Mouse (Mus musculus) kidney, embryonic 15.5 days (tissue): ENCODE data around the gene Pik3cb. TPM values are rescaled to one million over a fixed set of nuclear protein-coding genes. Genes with fewer than 3 reads are reported as not detected.

ENCODE experiments used
- ATAC-seq: fragments of 200-750 bp; cut with Nextera tagmentation; replicated peaks from 2 replicates; pipeline ENCODE4 v1.8.0; 2017; ENCODE audit warnings: moderate TSS enrichment; ENCODE audit not compliant: low FRiP score
- H3K27ac ChIP-seq: fragments of 300-500 bp; sonication (generic); 2 replicates; pipeline ENCODE4 v1.5.1; 2015; ENCODE audit warnings: mild to moderate bottlenecking, inconsistent platforms
- H3K27me3 ChIP-seq: fragments of 300-500 bp; sonication (generic); 2 replicates; pipeline ENCODE4 v1.6.1; 2015; ENCODE audit warnings: inconsistent platforms
- H3K36me3 ChIP-seq: fragments of 300-500 bp; sonication (generic); 2 replicates; pipeline ENCODE4 v1.6.1; 2015; ENCODE audit warnings: inconsistent platforms
- H3K4me1 ChIP-seq: fragments of 300-500 bp; sonication (generic); 2 replicates; pipeline ENCODE4 v1.6.1; 2015; ENCODE audit warnings: inconsistent platforms
- H3K4me2 ChIP-seq: fragments of 300-500 bp; sonication (generic); 2 replicates; pipeline ENCODE4 v1.6.1; 2015; ENCODE audit warnings: moderate library complexity, mild to moderate bottlenecking, inconsistent platforms
- H3K4me3 ChIP-seq: fragments of 300-500 bp; sonication (generic); replicated peaks from 2 replicates; pipeline ENCODE4 v1.5.1; 2015; ENCODE audit warnings: mild to moderate bottlenecking, inconsistent platforms
- H3K9ac ChIP-seq: fragments of 300-500 bp; sonication (generic); 2 replicates; pipeline ENCODE4 v1.6.1; 2015; ENCODE audit warnings: mild to moderate bottlenecking, inconsistent platforms
- H3K9me3 ChIP-seq: fragments of 300-500 bp; sonication (generic); replicated peaks from 2 replicates; pipeline ENCODE4 v1.6.1; 2016; ENCODE audit warnings: inconsistent platforms
- WGBS: fragments of 180-500 bp; shearing (Covaris S2); methylation state at CpG from one replicate; pipeline ENCODE4 v1.1.7; 2015; ENCODE audit warnings: mixed read lengths; 5-methylcytosine and 5-hydroxymethylcytosine counted together
- polyA plus RNA-seq: library from polyadenylated mRNA; unstranded; fragments of >200 nt; fragmentation: Nextera tagmentation; extraction: Ambion mirVana; gene quantifications from 2 replicates; pipeline ENCODE4 v1.2.1, GENCODE M21; 2015

Gene Pik3cb
- polyA plus RNA-seq: 1.3 and 1.4 TPM in 2 replicates

- no peaks in the 10 kb centered on the region for H3K9me3 ChIP-seq
- H3K9ac ChIP-seq: peak within 1 kb of the TSS; percentile 69
- under 1% methylated on average over 77 of the region's 77 CpGs for WGBS
- H3K27me3 ChIP-seq: peaks cover 27% of the 10 kb centered on the region
- H3K4me2 ChIP-seq: peak within 1 kb of the TSS; percentile 72
- peaks cover 7% of the 10 kb centered on the region for H3K4me1 ChIP-seq
- H3K27ac ChIP-seq: peak within 1 kb of the TSS; percentile 65
- peak within 1 kb of the TSS; percentile 83 for H3K4me3 ChIP-seq
- ATAC-seq: peak; percentile 97
- no peaks in the 10 kb centered on the region for H3K36me3 ChIP-seq
Measured at GRCm38 (mm10) chr9:99140063-99140882, at the start of gene Pik3cb. Pik3cb (minus strand) TSS chr9:99140621.

GRCm38 (mm10) chr9:99183043-99183670 lies 42.7 kb upstream of the Pik3cb start:
- 66% methylated on average over 8 of the region's 8 CpGs for WGBS
- Histone ChIP-seq H3K9ac (no peak overlapping the region), H3K36me3 (no peaks in the 10 kb centered on the region), H3K9me3 (no peaks in the 10 kb centered on the region), H3K27ac (no peak overlapping the region), H3K27me3 (no peaks in the 10 kb centered on the region), H3K4me3 (no peak overlapping the region), H3K4me2 (no peak overlapping the region), H3K4me1 (no peaks in the 10 kb centered on the region)
- no peak for ATAC-seq

- H3K9ac ChIP-seq: no peak overlapping the region
- H3K27ac ChIP-seq: no peak overlapping the region
- H3K4me2 ChIP-seq: no peak overlapping the region
- H3K4me1 ChIP-seq: no peaks in the 10 kb centered on the region
- H3K36me3 ChIP-seq: no peaks in the 10 kb centered on the region
- H3K4me3 ChIP-seq: no peak overlapping the region
- H3K27me3 ChIP-seq: no peaks in the 10 kb centered on the region
- H3K9me3 ChIP-seq: no peaks in the 10 kb centered on the region
- no peak for ATAC-seq
- WGBS: 83% methylated on average over 7 of the region's 7 CpGs
Measured at GRCm38 (mm10) chr9:99182121-99182520, 41.7 kb upstream of the Pik3cb start.

GRCm38 (mm10) chr9:99180272-99180671 lies 39.9 kb upstream of the Pik3cb start:
- Histone ChIP-seq H3K27me3 (no peaks in the 10 kb centered on the region), H3K4me1 (no peaks in the 10 kb centered on the region), H3K9ac (no peak overlapping the region), H3K27ac (no peak overlapping the region), H3K36me3 (no peaks in the 10 kb centered on the region), H3K4me3 (no peak overlapping the region), H3K4me2 (no peak overlapping the region), H3K9me3 (no peaks in the 10 kb centered on the region)
- no peak for ATAC-seq
- 71% methylated on average over 8 of the region's 8 CpGs for WGBS

GRCm38 (mm10) chr9:99178736-99179135 lies 38.3 kb upstream of the Pik3cb start:
- Histone ChIP-seq H3K9ac (no peak overlapping the region), H3K36me3 (no peaks in the 10 kb centered on the region), H3K9me3 (no peaks in the 10 kb centered on the region), H3K4me2 (no peak overlapping the region), H3K4me3 (no peak overlapping the region), H3K4me1 (no peaks in the 10 kb centered on the region), H3K27me3 (no peaks in the 10 kb centered on the region), H3K27ac (no peak overlapping the region)
- WGBS: 81% methylated on average over 3 of the region's 3 CpGs
- ATAC-seq: no peak

- WGBS: 88% methylated on average over 6 of the region's 6 CpGs
Measured at GRCm38 (mm10) chr9:99175774-99176173, 35.4 kb upstream of the Pik3cb start.

GRCm38 (mm10) chr9:99172811-99173210 lies 32.4 kb upstream of the Pik3cb start:
- 80% methylated on average over 2 of the region's 2 CpGs for WGBS
- ATAC-seq: no peak
- H3K4me1 ChIP-seq: 0 out of 2 replicates have a peak, but pooled peaks cover 3% of the 10 kb centered on the region

More at GRCm38 (mm10) chr9:99175774-99176173, 35.4 kb upstream of the Pik3cb start:
- Histone ChIP-seq H3K27me3 (no peaks in the 10 kb centered on the region), H3K4me3 (no peak overlapping the region), H3K9me3 (no peaks in the 10 kb centered on the region), H3K36me3 (no peaks in the 10 kb centered on the region), H3K9ac (no peak overlapping the region), H3K4me2 (no peak overlapping the region), H3K27ac (no peak overlapping the region), H3K4me1 (0 out of 2 replicates have a peak, but pooled peaks cover 3% of the 10 kb centered on the region)
- ATAC-seq: no peak

GRCm38 (mm10) chr9:99171186-99171585 lies 30.8 kb upstream of the Pik3cb start:
- ATAC-seq: no peak
- Histone ChIP-seq H3K4me3 (no peak overlapping the region), H3K36me3 (no peaks in the 10 kb centered on the region), H3K4me1 (0 out of 2 replicates have a peak, but pooled peaks cover 3% of the 10 kb centered on the region), H3K9ac (no peak overlapping the region), H3K4me2 (no peak overlapping the region), H3K27ac (no peak overlapping the region), H3K9me3 (no peaks in the 10 kb centered on the region), H3K27me3 (no peaks in the 10 kb centered on the region)
- WGBS: 29% methylated on average over 10 of the region's 10 CpGs

More at GRCm38 (mm10) chr9:99172811-99173210, 32.4 kb upstream of the Pik3cb start:
- H3K9me3 ChIP-seq: no peaks in the 10 kb centered on the region
- no peak overlapping the region for H3K4me2 ChIP-seq
- H3K4me3 ChIP-seq: no peak overlapping the region
- no peak overlapping the region for H3K27ac ChIP-seq
- H3K36me3 ChIP-seq: no peaks in the 10 kb centered on the region
- H3K9ac ChIP-seq: no peak overlapping the region
- no peaks in the 10 kb centered on the region for H3K27me3 ChIP-seq

- no peak for ATAC-seq
- Histone ChIP-seq H3K4me2 (no peak overlapping the region), H3K9me3 (no peaks in the 10 kb centered on the region), H3K4me1 (0 out of 2 replicates have a peak, but pooled peaks cover 3% of the 10 kb centered on the region), H3K27me3 (no peaks in the 10 kb centered on the region), H3K4me3 (no peak overlapping the region), H3K36me3 (no peaks in the 10 kb centered on the region), H3K27ac (no peak overlapping the region), H3K9ac (no peak overlapping the region)
- WGBS: 61% methylated on average over 4 of the region's 4 CpGs
Measured at GRCm38 (mm10) chr9:99169029-99169428, 28.6 kb upstream of the Pik3cb start.

GRCm38 (mm10) chr9:99166946-99167345 lies 26.5 kb upstream of the Pik3cb start:
- Histone ChIP-seq H3K27ac (no peak overlapping the region), H3K4me3 (no peak overlapping the region), H3K27me3 (no peaks in the 10 kb centered on the region), H3K9ac (no peak overlapping the region), H3K4me2 (no peak overlapping the region), H3K4me1 (0 out of 2 replicates have a peak, but pooled peaks cover 3% of the 10 kb centered on the region), H3K36me3 (no peaks in the 10 kb centered on the region), H3K9me3 (no peaks in the 10 kb centered on the region)
- WGBS: 87% methylated on average over 5 of the region's 5 CpGs
- no peak for ATAC-seq

GRCm38 (mm10) chr9:99165956-99166355 lies 25.5 kb upstream of the Pik3cb start:
- no peaks in the 10 kb centered on the region for H3K9me3 ChIP-seq
- no peaks in the 10 kb centered on the region for H3K36me3 ChIP-seq
- H3K9ac ChIP-seq: no peak overlapping the region
- no peak for ATAC-seq
- no peak overlapping the region for H3K27ac ChIP-seq
- no peak overlapping the region for H3K4me3 ChIP-seq
- H3K27me3 ChIP-seq: no peaks in the 10 kb centered on the region
- no peaks in the 10 kb centered on the region for H3K4me1 ChIP-seq
- no peak overlapping the region for H3K4me2 ChIP-seq
- WGBS: 77% methylated on average over 6 of the region's 6 CpGs

GRCm38 (mm10) chr9:99164664-99165226 lies 24.3 kb upstream of the Pik3cb start:
- Histone ChIP-seq H3K4me2 (no peak overlapping the region), H3K4me3 (no peak overlapping the region), H3K9ac (no peak overlapping the region), H3K4me1 (no peaks in the 10 kb centered on the region), H3K9me3 (no peaks in the 10 kb centered on the region), H3K36me3 (no peaks in the 10 kb centered on the region), H3K27me3 (no peaks in the 10 kb centered on the region), H3K27ac (no peak overlapping the region)
- WGBS: 36% methylated on average over 3 of the region's 3 CpGs
- ATAC-seq: no peak
